Mouse (Mus musculus): ENCODE data around the gene Samd3. TPM values are rescaled to one million over a fixed set of nuclear protein-coding genes. Genes with fewer than 3 reads are reported as not detected.

Samd3 gene
- polyA plus RNA-seq (2014; fragmentation: Nextera tagmentation; extraction: Ambion mirVana): 0.29 and 0.35 TPM in 2 replicates

GRCm38 (mm10) chr10:26229488-26229887, at the start of gene Samd3:
Samd3 (plus strand) TSS chr10:26229707.
- DNase-seq (ENCODE audit: low spot score) (no peak), ATAC-seq (ENCODE audit: low FRiP score) (no peak)
- Histone ChIP-seq H3K36me3 (replicated peaks; ENCODE audit: control insufficient read depth, insufficient read depth) (no peaks in the 10 kb centered on the region), H3K27ac (no peak within 1 kb of the TSS), H3K27me3 (ENCODE audit: control insufficient read depth, insufficient read depth, low read length) (no peaks in the 10 kb centered on the region), H3K4me3 (replicated peaks; ENCODE audit: low read length) (no peak within 1 kb of the TSS), H3K9me3 (ENCODE audit: control insufficient read depth, low read length) (no peaks in the 10 kb centered on the region), H3K9ac (no peak within 1 kb of the TSS), H3K4me1 (replicated peaks; ENCODE audit: control insufficient read depth, insufficient read depth, low read length) (no peaks in the 10 kb centered on the region), H3K4me2 (replicated peaks) (no peak within 1 kb of the TSS)
- 82% methylated on average over 4 of the region's 4 CpGs for WGBS

GRCm38 (mm10) chr10:26185289-26185688, 44.2 kb upstream of the Samd3 start:
- H3K27me3 ChIP-seq (ENCODE audit: control insufficient read depth, insufficient read depth, low read length): no peaks in the 10 kb centered on the region
- H3K9me3 ChIP-seq (ENCODE audit: control insufficient read depth, low read length): no peaks in the 10 kb centered on the region
- no peak overlapping the region for H3K4me3 ChIP-seq (replicated peaks; ENCODE audit: low read length)
- DNase-seq (ENCODE audit: low spot score): no peak
- no peak overlapping the region for H3K27ac ChIP-seq
- H3K9ac ChIP-seq: no peak overlapping the region
- ATAC-seq (ENCODE audit: low FRiP score): no peak
- no peaks in the 10 kb centered on the region for H3K4me1 ChIP-seq (replicated peaks; ENCODE audit: control insufficient read depth, insufficient read depth, low read length)
- no peak overlapping the region for H3K4me2 ChIP-seq (replicated peaks)
- WGBS: 87% methylated on average over 5 of the region's 5 CpGs
- H3K36me3 ChIP-seq (replicated peaks; ENCODE audit: control insufficient read depth, insufficient read depth): no peaks in the 10 kb centered on the region

GRCm38 (mm10) chr10:26190811-26191210, 38.7 kb upstream of the Samd3 start:
- DNase-seq (ENCODE audit: low spot score): no peak

GRCm38 (mm10) chr10:26194892-26195291, 34.6 kb upstream of the Samd3 start:
- 86% methylated on average over 1 of the region's 1 CpGs for WGBS
- Histone ChIP-seq H3K9ac (no peak overlapping the region), H3K4me1 (replicated peaks; ENCODE audit: control insufficient read depth, insufficient read depth, low read length) (no peaks in the 10 kb centered on the region), H3K4me2 (replicated peaks) (no peak overlapping the region), H3K9me3 (ENCODE audit: control insufficient read depth, low read length) (no peaks in the 10 kb centered on the region), H3K4me3 (replicated peaks; ENCODE audit: low read length) (no peak overlapping the region), H3K36me3 (replicated peaks; ENCODE audit: control insufficient read depth, insufficient read depth) (no peaks in the 10 kb centered on the region), H3K27ac (no peak overlapping the region), H3K27me3 (ENCODE audit: control insufficient read depth, insufficient read depth, low read length) (no peaks in the 10 kb centered on the region)
- DNase-seq (ENCODE audit: low spot score) (no peak), ATAC-seq (ENCODE audit: low FRiP score) (no peak)

More at GRCm38 (mm10) chr10:26190811-26191210, 38.7 kb upstream of the Samd3 start:
- Histone ChIP-seq H3K9me3 (ENCODE audit: control insufficient read depth, low read length) (no peaks in the 10 kb centered on the region), H3K27ac (no peak overlapping the region), H3K27me3 (ENCODE audit: control insufficient read depth, insufficient read depth, low read length) (no peaks in the 10 kb centered on the region), H3K4me3 (replicated peaks; ENCODE audit: low read length) (no peak overlapping the region), H3K4me2 (replicated peaks) (no peak overlapping the region), H3K4me1 (replicated peaks; ENCODE audit: control insufficient read depth, insufficient read depth, low read length) (no peaks in the 10 kb centered on the region), H3K36me3 (replicated peaks; ENCODE audit: control insufficient read depth, insufficient read depth) (no peaks in the 10 kb centered on the region), H3K9ac (no peak overlapping the region)
- ATAC-seq (ENCODE audit: low FRiP score): no peak

- no peak overlapping the region for H3K27ac ChIP-seq
- H3K9ac ChIP-seq: no peak overlapping the region
- H3K4me1 ChIP-seq (replicated peaks; ENCODE audit: control insufficient read depth, insufficient read depth, low read length): no peaks in the 10 kb centered on the region
- DNase-seq (ENCODE audit: low spot score) (no peak), ATAC-seq (ENCODE audit: low FRiP score) (no peak)
- H3K4me2 ChIP-seq (replicated peaks): no peak overlapping the region
- no peaks in the 10 kb centered on the region for H3K9me3 ChIP-seq (ENCODE audit: control insufficient read depth, low read length)
- H3K27me3 ChIP-seq (ENCODE audit: control insufficient read depth, insufficient read depth, low read length): no peaks in the 10 kb centered on the region
- no peak overlapping the region for H3K4me3 ChIP-seq (replicated peaks; ENCODE audit: low read length)
- H3K36me3 ChIP-seq (replicated peaks; ENCODE audit: control insufficient read depth, insufficient read depth): no peaks in the 10 kb centered on the region
- WGBS: 90% methylated on average over 9 of the region's 9 CpGs
Observed at GRCm38 (mm10) chr10:26202708-26203368, 26.7 kb upstream of the Samd3 start.

- H3K27me3 ChIP-seq (ENCODE audit: control insufficient read depth, insufficient read depth, low read length): no peaks in the 10 kb centered on the region
- 86% methylated on average over 4 of the region's 4 CpGs for WGBS
- no peak for DNase-seq (ENCODE audit: low spot score)
- H3K4me2 ChIP-seq (replicated peaks): no peak overlapping the region
- H3K9me3 ChIP-seq (ENCODE audit: control insufficient read depth, low read length): no peaks in the 10 kb centered on the region
- no peak overlapping the region for H3K4me3 ChIP-seq (replicated peaks; ENCODE audit: low read length)
- no peak overlapping the region for H3K9ac ChIP-seq
- no peak for ATAC-seq (ENCODE audit: low FRiP score)
- no peaks in the 10 kb centered on the region for H3K4me1 ChIP-seq (replicated peaks; ENCODE audit: control insufficient read depth, insufficient read depth, low read length)
- H3K27ac ChIP-seq: no peak overlapping the region
- H3K36me3 ChIP-seq (replicated peaks; ENCODE audit: control insufficient read depth, insufficient read depth): no peaks in the 10 kb centered on the region
Observed at GRCm38 (mm10) chr10:26220729-26221128, 8.8 kb upstream of the Samd3 start.

- ATAC-seq (ENCODE audit: low FRiP score) (no peak), DNase-seq (ENCODE audit: low spot score) (no peak)
- H3K9ac ChIP-seq: no peak overlapping the region
- no peaks in the 10 kb centered on the region for H3K4me1 ChIP-seq (replicated peaks; ENCODE audit: control insufficient read depth, insufficient read depth, low read length)
- no peak overlapping the region for H3K27ac ChIP-seq
- no peak overlapping the region for H3K4me3 ChIP-seq (replicated peaks; ENCODE audit: low read length)
- 91% methylated on average over 5 of the region's 5 CpGs for WGBS
- H3K4me2 ChIP-seq (replicated peaks): no peak overlapping the region
- H3K9me3 ChIP-seq (ENCODE audit: control insufficient read depth, low read length): no peaks in the 10 kb centered on the region
- no peaks in the 10 kb centered on the region for H3K36me3 ChIP-seq (replicated peaks; ENCODE audit: control insufficient read depth, insufficient read depth)
- H3K27me3 ChIP-seq (ENCODE audit: control insufficient read depth, insufficient read depth, low read length): no peaks in the 10 kb centered on the region
Observed at GRCm38 (mm10) chr10:26226241-26226640, 3.3 kb upstream of the Samd3 start.

- WGBS: 75% methylated on average over 2 of the region's 2 CpGs
Observed at GRCm38 (mm10) chr10:26226734-26227133, 2.8 kb upstream of the Samd3 start.

GRCm38 (mm10) chr10:26228187-26228586, 1.3 kb upstream of the Samd3 start:
- Histone ChIP-seq H3K4me2 (replicated peaks) (no peak overlapping the region), H3K36me3 (replicated peaks; ENCODE audit: control insufficient read depth, insufficient read depth) (no peaks in the 10 kb centered on the region), H3K9ac (no peak overlapping the region), H3K4me1 (replicated peaks; ENCODE audit: control insufficient read depth, insufficient read depth, low read length) (no peaks in the 10 kb centered on the region), H3K27me3 (ENCODE audit: control insufficient read depth, insufficient read depth, low read length) (no peaks in the 10 kb centered on the region), H3K27ac (no peak overlapping the region), H3K9me3 (ENCODE audit: control insufficient read depth, low read length) (no peaks in the 10 kb centered on the region), H3K4me3 (replicated peaks; ENCODE audit: low read length) (no peak overlapping the region)
- ATAC-seq (ENCODE audit: low FRiP score): no peak
- no peak for DNase-seq (ENCODE audit: low spot score)

More at GRCm38 (mm10) chr10:26226734-26227133, 2.8 kb upstream of the Samd3 start:
- DNase-seq (ENCODE audit: low spot score) (no peak), ATAC-seq (ENCODE audit: low FRiP score) (no peak)
- H3K36me3 ChIP-seq (replicated peaks; ENCODE audit: control insufficient read depth, insufficient read depth): no peaks in the 10 kb centered on the region
- no peaks in the 10 kb centered on the region for H3K4me1 ChIP-seq (replicated peaks; ENCODE audit: control insufficient read depth, insufficient read depth, low read length)
- no peaks in the 10 kb centered on the region for H3K9me3 ChIP-seq (ENCODE audit: control insufficient read depth, low read length)
- no peaks in the 10 kb centered on the region for H3K27me3 ChIP-seq (ENCODE audit: control insufficient read depth, insufficient read depth, low read length)
- H3K9ac ChIP-seq: no peak overlapping the region
- no peak overlapping the region for H3K27ac ChIP-seq
- H3K4me2 ChIP-seq (replicated peaks): no peak overlapping the region
- H3K4me3 ChIP-seq (replicated peaks; ENCODE audit: low read length): no peak overlapping the region

All from hindbrain, embryonic 14.5 days (tissue).